Mouse (Mus musculus): ENCODE measurements around the gene Zfp46. TPM values are rescaled to one million over a fixed set of nuclear protein-coding genes. Genes with fewer than 3 reads are reported as not detected.

Zfp46 gene
- 5.1 and 7.5 TPM in 2 replicates for polyA plus RNA-seq (2012; rRNA removed)

GRCm38 (mm10) chr4:136284455-136284854, at the start of gene Zfp46:
Zfp46 (plus strand) TSS chr4:136284683.

GRCm38 (mm10) chr4:136247729-136248463, 36.6 kb upstream of the Zfp46 start, which contains the start of gene Tcea3:
Tcea3 (plus strand) TSS chr4:136247729.

DNA sequence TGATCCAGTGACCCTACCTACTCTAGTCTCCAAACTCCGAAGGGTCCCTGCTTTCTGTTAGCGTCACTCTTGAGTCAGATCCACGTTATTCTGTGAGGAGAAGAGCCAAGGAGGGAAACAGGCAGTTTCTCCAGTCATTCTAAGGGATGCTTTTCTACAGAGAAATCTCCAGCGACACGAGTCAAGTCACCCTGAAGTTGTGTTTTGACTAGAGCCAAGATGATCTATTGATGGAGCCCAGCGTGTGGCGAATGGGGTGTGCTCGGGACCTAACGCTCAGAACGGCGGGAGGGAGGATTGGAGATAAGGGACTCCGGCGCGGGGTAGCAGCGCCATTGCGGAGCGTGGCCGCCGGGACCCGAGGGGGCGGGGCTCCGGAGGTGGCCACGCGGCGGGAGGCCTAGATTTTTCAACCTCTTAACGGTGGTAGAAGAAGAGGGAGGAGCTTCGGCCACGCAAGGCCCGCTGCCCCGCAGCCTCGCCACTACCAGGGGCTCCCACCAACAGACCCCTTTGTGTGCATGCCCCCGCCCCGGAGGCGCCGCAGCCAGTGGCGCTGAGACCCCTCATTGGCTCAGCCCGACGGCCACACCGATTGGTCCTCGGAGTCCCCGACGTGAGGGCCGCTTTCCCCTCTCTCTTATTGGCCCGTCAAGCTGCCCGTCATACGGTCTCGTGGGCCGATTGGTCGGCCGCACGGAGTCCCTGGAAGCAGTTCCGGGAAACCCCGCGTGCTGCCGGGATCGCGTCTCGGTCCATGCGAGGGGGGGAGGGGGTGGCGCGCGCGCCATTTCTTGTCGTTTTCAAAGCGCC, 26.0 kb downstream of the Zfp46 start, which contains the start of gene Hnrnpr:
Gene Hnrnpr (plus strand): TSS at position 714 of the 813 bp plus-strand sequence.

Other genes with a start within 250 kb of the Zfp46 start
- 79.3 and 110 TPM in 2 replicates for gene Rpl11, start 231.3 kb upstream of the Zfp46 start, polyA plus RNA-seq (2012; rRNA removed)
- 337 and 441 TPM in 2 replicates for gene Id3, start 141.2 kb upstream of the Zfp46 start, polyA plus RNA-seq (2012; rRNA removed)
- gene E2f2, start 112.3 kb upstream of the Zfp46 start, polyA plus RNA-seq (2012; rRNA removed): 2.8 and 3.6 TPM in 2 replicates
- 3.5 and 3.9 TPM in 2 replicates for gene Asap3, start 78.3 kb upstream of the Zfp46 start, polyA plus RNA-seq (2012; rRNA removed)
- 4.1 and 4.4 TPM in 2 replicates for gene Tcea3, start 37.0 kb upstream of the Zfp46 start, polyA plus RNA-seq (2012; rRNA removed)
- gene Hnrnpr, start 26.3 kb downstream of the Zfp46 start, polyA plus RNA-seq (2012; rRNA removed): 0.58 and 1.3 TPM in 2 replicates
- 0.05 and 0.15 TPM in 2 replicates for gene Htr1d, start 138.8 kb downstream of the Zfp46 start, polyA plus RNA-seq (2012; rRNA removed)
- gene 6030445D17Rik, start 177.6 kb downstream of the Zfp46 start, polyA plus RNA-seq (2012; rRNA removed): 0.12 and 0.14 TPM in 2 replicates
- gene Luzp1, start 185.1 kb downstream of the Zfp46 start, polyA plus RNA-seq (2012; rRNA removed): 2.5 and 3.1 TPM in 2 replicates